Mouse (Mus musculus) embryonic fibroblast, embryonic 13.5 days (primary cell): ENCODE results near the gene Ppard.

Source experiments
- CTCF ChIP-seq: IDR thresholded peaks from 2 replicates; pipeline ENCODE4 v1.5.1; 2011; ENCODE audit warnings: mild to moderate bottlenecking, control low read depth, low read length, moderate library complexity, borderline replicate concordance; ENCODE audit not compliant: insufficient read depth
- POLR2A ChIP-seq: IDR thresholded peaks from 2 replicates; pipeline ENCODE4 v1.6.1; 2011; ENCODE audit warnings: low read depth, mild to moderate bottlenecking, control low read depth, low read length, moderate library complexity

- no peak for TF ChIP-seq CTCF
- no peak for TF ChIP-seq POLR2A
These were observed 58.8 kb downstream of the Ppard start for GRCm38 (mm10) chr17:28291346-28291745.
